Mouse (Mus musculus) heart, adult 18-20 months (tissue): ENCODE data around the gene Wdr25. TPM values are rescaled to one million over a fixed set of nuclear protein-coding genes. Genes with fewer than 3 reads are reported as not detected.

Experiments
- DNase-seq, 2 experiments: peaks; one replicate each; pipeline ENCODE4 v3.0.0; 2021 to 2022; ENCODE audit warnings: mixed read lengths in 1 of 2
- total RNA-seq, 2 experiments: library from RNA; stranded (reverse); gene quantifications; 2 replicates each; pipeline ENCODE4 v1.2.3; 2021

Gene Wdr25
- total RNA-seq, 2 experiments from 2014 or later, result 4.7 to 5.7 TPM

- peak; percentile 35 to 60 for DNase-seq
Observed at GRCm38 (mm10) chr12:108936834-108937233, 43.4 kb downstream of the Wdr25 start.

DNA sequence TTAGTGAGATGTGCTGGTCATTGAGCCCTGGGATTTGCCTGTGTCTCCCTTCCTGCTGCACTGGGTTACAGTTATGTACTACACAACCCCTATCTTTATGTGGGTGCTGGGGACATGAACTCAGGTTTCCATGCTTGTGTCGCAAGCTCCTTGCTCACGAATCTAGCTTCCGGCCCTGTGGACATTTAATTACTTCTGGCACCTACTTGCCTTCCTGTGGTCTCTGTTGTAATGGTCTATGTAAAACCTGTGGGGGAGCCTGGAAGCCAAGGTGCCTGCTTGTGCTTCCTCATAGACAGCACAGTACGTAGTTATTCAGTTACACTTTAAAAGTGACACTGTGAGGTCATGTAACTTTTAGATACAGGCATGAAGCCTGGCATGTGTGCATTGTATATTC lies 44.1 kb downstream of the Wdr25 start:
- DNase-seq, result no peak

DNA sequence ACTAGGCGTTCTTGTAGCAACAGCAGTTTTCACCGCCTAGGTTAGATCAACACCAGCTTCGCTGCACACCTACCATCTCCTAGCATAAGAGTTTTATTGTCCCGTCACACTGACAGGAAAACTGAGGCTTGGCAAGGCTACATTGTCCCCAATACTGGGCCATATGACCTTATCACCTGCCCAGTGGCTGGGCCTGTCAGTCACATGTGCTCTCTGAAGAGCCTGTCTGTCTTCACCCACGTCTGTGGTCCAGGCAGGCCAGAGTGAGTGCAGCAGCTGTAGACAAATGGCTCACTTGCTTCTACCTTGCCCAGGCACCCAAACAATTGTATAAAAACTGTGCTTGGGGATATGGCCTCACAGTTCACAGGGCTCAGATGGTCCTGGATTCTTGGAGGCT lies 45.4 kb downstream of the Wdr25 start:
- DNase-seq, result no peak

DNA sequence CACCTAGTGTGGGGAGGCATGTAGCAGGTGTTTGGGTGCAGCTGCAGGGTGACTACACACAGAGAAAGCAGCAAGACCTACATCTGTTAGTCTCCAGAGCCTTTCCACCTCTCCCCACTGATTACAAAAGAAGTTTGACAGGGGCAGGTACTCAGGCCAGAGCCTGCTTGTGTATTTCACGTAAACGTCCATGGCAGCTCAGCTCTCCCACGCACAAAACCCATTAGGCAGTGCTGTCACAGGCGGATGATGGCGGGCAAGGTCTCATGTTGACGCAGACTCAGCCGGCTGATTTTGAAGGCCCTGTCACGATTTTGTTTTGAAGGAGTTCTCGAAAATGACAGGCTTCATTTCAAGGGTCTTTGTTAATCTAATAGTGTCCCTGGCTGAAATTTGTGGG lies 45.9 kb downstream of the Wdr25 start:
- DNase-seq, result no peak

GRCm38 (mm10) chr12:108940255-108940654 lies 46.8 kb downstream of the Wdr25 start:
- DNase-seq, result no peak

GRCm38 (mm10) chr12:108941282-108941681 lies 47.9 kb downstream of the Wdr25 start:
- no peak for DNase-seq

GRCm38 (mm10) chr12:108942203-108942923 lies 48.9 kb downstream of the Wdr25 start:
- no peak for DNase-seq

GRCm38 (mm10) chr12:108953011-108953550 lies 59.6 kb downstream of the Wdr25 start:
- DNase-seq, result no peak

GRCm38 (mm10) chr12:108953838-108954237 lies 60.4 kb downstream of the Wdr25 start:
- peak; percentile 17 to 21 for DNase-seq

GRCm38 (mm10) chr12:108954456-108954855 lies 61.0 kb downstream of the Wdr25 start:
- no peak for DNase-seq

GRCm38 (mm10) chr12:108958483-108958882 lies 65.1 kb downstream of the Wdr25 start:
- no peak for DNase-seq

DNA sequence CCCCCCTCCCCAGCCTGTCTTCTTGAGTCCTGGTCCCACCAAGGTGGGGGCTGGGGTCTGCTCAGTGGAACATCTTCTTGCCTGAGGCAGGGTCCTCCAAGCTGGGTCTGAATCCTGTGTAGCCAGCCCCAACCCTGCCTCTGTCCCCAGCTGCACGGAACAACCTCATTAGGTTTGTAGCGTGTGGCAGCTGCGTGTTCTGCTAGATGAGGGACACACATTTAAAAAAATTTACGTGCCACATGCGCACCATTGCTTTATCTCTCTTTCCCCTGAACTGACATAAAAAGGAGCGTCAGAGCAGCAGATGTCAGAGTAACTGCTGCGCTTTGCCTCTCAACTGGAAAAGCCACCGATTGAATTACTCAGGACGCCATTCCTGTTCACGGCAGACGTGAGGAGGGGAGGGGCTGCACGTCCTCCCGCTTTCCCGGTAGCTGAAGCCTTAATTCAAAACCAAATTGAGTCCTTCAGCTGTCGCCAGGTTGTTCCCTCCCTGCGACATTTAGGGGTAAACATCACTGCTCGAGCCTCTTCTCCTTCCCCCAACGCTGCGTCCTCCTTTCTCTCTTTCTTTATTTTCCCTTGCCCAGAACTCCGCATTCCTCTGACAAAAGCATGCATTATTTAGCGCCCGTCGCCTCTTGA lies 65.7 kb downstream of the Wdr25 start:
- DNase-seq, result no peak

GRCm38 (mm10) chr12:108959639-108960219 lies 66.3 kb downstream of the Wdr25 start:
- DNase-seq, result no peak

GRCm38 (mm10) chr12:108960225-108960624 lies 66.8 kb downstream of the Wdr25 start:
- peak; percentile 80 to 82 for DNase-seq

GRCm38 (mm10) chr12:108967631-108968030 lies 74.2 kb downstream of the Wdr25 start:
- no peak for DNase-seq

GRCm38 (mm10) chr12:108968031-108968430 lies 74.6 kb downstream of the Wdr25 start:
- no peak for DNase-seq

- DNase-seq, result no peak
Observed at GRCm38 (mm10) chr12:108971446-108971845, 78.0 kb downstream of the Wdr25 start.

GRCm38 (mm10) chr12:108972234-108972633 lies 78.8 kb downstream of the Wdr25 start:
- DNase-seq, result no peak

- no peak for DNase-seq
Observed at GRCm38 (mm10) chr12:108979977-108980376, 86.5 kb downstream of the Wdr25 start.

GRCm38 (mm10) chr12:108981941-108982683 lies 88.7 kb downstream of the Wdr25 start:
- DNase-seq, result no peak

- no peak for DNase-seq
Observed at GRCm38 (mm10) chr12:108982684-108982960, 89.2 kb downstream of the Wdr25 start.

GRCm38 (mm10) chr12:108983496-108983895 lies 90.1 kb downstream of the Wdr25 start:
- DNase-seq, result no peak

DNA sequence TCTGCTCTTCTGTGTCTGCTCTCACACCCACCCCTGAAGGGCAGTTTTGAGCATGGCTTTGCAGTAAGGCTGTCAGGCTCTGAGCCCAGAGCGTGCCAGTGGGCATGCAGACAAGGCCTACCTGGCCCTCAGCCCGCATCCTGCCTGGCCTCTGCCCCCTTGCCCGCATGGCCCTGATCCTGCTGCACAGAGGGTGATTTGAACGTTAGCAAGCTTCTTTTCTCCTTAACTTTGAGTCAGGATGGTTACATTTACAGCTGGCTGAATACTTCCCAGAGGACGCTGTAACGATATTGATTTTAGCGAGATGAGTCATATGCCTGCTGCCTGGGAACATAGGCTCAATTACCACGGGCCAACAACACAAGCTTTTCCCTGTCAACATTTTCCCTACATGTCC lies 91.0 kb downstream of the Wdr25 start:
- DNase-seq, result no peak
